Mouse (Mus musculus) kidney, adult 18-20 months (tissue): ENCODE results near the gene Ppfibp2.

Source experiments
- DNase-seq: peaks from one replicate; pipeline ENCODE4 v3.0.0; 2021

The Ppfibp2 gene

DNA sequence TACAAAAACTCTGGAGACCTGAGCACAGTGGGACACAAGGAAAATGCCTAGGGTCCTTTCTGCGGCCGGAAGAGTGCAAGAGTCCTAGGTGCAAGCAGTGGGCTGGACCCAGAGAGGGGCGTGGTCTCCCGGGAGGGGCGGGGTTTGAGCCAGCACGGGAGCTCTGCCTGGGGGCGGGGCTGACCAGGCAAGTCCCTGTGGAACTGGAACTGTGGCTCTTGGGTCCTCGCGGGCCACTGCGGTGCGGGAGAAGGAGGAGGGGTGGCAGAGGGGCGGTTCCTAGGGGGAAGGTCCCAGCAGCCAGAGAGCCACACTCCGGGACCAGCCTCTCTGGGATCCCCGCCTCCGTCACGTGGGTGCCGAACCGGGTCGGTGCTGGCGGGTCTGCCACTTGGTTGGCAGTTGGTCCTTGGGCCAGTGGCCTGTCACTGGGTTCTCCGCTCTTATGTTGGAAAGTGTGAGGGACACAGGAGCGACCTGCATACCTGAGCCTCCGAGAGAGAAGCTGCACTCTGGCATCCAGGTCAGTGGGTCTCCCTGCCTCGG lies at the start of gene Ppfibp2:
Ppfibp2 (plus strand) TSS at position 351 of the 546 bp plus-strand sequence.
- DNase-seq = peak; percentile 97

GRCm38 (mm10) chr7:107547872-107548271 lies 47.1 kb upstream of the Ppfibp2 start:
- no peak for DNase-seq

DNA sequence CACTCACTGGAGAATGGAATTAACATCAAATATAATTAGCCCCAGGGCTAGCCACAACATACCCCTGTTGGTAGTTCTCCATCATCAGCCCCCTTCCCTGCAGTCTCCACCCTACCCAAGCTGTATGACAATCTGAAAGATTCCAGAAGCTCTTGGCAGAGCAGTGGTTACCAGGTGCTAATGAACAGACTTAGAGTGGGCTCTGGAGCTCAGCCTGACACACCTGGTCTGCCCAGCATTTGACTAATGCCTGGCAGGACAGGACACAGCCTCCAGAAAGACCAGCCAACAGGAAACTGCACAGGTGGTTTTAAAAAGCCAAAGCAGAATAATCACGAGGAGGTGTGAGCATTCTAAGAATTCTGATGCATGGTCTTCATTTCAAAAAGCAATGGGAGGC lies 41.5 kb upstream of the Ppfibp2 start:
- no peak for DNase-seq

- no peak for DNase-seq
Observed at GRCm38 (mm10) chr7:107555906-107556305, 39.1 kb upstream of the Ppfibp2 start.

GRCm38 (mm10) chr7:107560675-107561074 lies 34.3 kb upstream of the Ppfibp2 start:
- DNase-seq = no peak

DNA sequence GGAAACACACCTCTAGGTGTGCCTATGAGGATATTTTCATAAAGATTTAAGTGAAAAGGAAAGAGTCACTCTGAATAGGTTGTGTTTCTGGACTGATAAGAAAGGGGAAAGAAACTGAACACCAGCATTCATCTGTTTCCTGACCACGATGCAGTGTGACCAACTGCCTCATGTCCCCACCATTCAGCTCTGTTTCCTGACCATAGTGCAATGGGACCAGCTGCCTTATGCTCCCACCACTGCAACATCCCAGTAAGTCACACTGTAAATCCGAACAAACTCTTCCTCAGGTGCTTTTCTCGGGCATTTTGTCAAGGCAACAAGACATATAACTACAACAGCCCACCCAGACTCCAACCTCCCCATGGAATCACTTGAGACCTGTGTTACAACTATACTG lies 33.4 kb upstream of the Ppfibp2 start:
- no peak for DNase-seq

DNA sequence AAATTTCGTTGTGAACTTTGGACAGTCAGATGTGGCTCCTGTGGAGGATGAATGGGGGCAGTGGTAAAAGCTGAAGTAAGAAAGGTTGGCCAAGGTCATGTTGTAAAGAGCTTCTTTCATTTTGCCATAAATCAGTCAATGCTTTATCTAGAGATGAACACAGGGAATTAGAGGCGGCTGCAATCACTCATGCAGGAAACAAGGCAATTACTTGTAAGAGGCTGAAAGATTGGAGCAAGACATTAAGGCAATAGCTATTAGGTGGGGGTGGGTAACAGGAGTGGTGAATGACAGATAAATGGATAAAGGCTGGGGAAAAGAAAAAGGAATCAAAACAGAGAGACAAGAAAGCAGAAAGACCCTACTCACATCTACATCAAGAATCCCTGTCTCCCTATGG lies 31.3 kb upstream of the Ppfibp2 start:
- DNase-seq = no peak

DNA sequence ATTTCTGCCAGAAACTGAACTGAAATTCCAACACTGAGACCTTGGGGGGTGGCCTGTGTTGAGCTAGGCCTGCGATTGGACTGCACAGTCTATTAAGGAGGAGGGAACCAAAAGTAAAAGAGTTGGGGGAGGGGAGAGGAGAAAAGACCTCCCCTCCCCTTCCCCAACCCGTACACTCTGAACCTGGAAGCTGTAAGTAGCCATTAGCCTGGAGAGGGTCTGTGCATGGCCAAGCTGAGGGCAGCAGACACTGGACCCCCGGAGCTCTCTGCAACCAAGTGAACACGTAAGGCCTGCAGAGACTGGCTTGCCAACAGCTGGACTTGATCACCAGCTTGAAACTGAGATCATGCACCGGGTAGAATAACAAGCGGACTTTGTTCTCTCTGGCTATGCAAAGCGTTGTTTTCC lies 27.7 kb upstream of the Ppfibp2 start, which contains the start of gene Olfml1:
Olfml1 (plus strand) TSS at position 186 of the 411 bp plus-strand sequence.
- peak; percentile 53 for DNase-seq

DNA sequence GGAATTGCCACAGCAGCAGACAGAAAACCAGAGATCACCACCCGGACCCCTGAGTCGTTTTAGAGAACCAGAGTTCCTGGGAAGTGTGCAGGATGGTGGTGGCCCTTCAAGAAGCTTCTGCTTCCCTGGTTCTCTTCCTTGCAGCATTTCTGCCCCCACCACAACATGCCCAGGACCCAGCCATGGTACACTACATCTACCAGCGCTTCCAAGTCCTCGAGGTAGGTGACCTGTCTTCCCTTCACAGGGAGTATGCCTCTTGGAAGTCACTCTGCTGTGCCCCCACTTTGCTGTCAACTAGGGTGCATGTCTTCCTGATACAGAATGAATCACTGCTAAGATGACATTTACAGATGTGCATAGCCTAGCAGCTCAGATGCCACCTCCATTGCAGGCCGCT lies 27.3 kb upstream of the Ppfibp2 start:
- no peak for DNase-seq

DNA sequence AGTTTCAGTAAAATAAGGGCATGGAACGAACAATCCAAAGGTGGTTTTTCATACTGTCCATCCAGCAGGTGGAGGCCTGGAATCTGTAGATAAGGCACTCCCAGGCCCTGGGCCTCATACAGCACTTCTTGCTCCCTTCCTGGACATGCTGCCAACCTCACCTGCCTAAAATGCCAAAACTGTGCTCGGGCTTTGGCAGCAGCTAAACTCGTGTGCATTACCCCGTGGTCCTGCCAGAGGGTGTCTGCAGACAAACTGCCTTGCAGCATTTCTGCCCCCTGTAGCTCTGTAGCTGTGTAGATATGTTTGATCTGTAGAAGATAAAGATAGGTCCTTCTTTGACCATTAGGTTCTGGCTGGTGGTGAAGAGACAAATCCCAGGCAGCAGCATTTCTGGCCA lies 26.0 kb upstream of the Ppfibp2 start:
- no peak for DNase-seq

DNA sequence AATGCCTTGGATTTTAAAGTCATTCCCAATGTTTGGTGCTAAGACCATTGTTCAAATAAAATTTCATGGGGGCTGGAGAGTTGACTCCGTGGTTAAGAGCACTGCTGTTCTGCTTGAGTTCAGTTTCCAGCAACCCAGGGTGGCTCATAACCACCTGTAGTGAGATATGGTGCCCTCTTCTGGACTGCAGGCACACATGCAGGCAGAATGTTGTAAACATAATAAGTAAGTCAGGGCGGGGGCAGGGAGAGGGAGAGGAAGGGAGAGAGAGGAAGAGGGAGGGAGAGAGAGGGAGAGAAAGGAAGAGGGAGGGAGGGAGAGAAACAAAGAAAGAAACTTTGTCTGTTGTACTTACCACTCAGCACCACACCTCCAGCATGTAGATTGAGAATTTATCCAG lies 21.2 kb upstream of the Ppfibp2 start:
- no peak for DNase-seq

- DNase-seq = no peak
Observed at GRCm38 (mm10) chr7:107574276-107574675, 20.7 kb upstream of the Ppfibp2 start.

GRCm38 (mm10) chr7:107592641-107593040 lies 2.4 kb upstream of the Ppfibp2 start:
- DNase-seq = no peak

DNA sequence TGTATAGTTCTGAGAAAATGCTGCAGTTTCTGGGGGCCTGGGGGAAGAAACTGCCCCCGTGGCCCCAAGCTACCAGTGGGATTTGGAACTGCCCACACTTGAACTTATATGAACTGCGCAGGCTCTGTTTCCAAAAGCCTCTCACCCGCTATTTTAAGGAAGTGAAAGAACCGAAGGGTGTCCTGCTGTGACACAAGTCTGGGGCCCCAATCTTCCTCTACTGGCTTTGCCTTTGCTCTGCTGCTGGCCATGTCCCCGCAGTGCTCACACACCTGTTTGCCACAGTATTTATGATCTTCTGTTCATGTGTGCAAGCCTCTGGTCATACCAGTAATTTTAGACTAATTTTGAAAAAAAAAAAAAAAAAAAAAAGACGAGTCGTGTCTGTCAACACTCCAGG lies 1.1 kb upstream of the Ppfibp2 start:
- DNase-seq = no peak

GRCm38 (mm10) chr7:107594325-107594856 lies 616 bp upstream of the Ppfibp2 start:
- DNase-seq = peak; percentile 74

- DNase-seq = no peak
Observed at GRCm38 (mm10) chr7:107595426-107595825, 419 bp downstream of the Ppfibp2 start.

- peak; percentile 24 for DNase-seq
Observed at GRCm38 (mm10) chr7:107596753-107597152, 1.7 kb downstream of the Ppfibp2 start.

DNA sequence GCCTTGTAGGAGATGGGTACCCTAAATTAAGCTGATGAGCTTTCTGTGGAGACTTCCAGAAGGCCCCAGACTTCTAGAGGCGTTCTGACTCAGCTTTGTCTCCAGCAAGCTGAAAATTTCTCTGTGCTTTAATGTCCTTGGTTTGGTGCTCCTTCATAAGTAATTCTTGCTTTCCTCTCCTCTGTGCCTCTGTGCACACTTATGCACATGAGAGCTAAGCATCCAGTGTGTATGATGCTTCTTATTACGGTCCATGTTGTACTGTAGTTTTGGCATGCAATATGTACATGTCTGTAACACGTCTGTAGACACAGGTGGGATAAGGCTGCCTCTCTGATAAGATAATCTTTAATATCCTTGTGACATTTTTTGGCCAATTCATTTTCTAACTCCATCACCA lies 2.9 kb downstream of the Ppfibp2 start:
- no peak for DNase-seq

DNA sequence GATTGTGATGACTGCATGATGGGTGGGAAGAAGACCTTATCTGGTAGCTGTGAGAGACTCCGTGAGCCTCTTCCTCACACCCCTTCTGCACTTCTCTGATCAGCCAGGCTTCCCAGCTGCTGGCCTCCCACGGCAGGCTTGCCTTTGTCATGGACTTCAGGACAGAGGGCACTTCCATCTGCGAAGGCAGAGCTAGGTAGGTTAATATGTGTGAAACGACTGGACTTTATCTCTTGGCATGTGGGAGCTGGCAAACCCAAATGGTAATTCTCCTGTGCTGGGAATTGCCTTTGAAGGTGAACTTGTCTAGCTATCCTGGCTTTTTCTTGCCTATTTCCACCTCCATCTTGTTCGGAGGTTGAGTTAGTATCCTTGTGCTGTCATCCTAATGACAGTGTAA lies 5.6 kb downstream of the Ppfibp2 start:
- DNase-seq = peak; percentile 25

- DNase-seq = no peak
Observed at GRCm38 (mm10) chr7:107602505-107602904, 7.5 kb downstream of the Ppfibp2 start.

DNA sequence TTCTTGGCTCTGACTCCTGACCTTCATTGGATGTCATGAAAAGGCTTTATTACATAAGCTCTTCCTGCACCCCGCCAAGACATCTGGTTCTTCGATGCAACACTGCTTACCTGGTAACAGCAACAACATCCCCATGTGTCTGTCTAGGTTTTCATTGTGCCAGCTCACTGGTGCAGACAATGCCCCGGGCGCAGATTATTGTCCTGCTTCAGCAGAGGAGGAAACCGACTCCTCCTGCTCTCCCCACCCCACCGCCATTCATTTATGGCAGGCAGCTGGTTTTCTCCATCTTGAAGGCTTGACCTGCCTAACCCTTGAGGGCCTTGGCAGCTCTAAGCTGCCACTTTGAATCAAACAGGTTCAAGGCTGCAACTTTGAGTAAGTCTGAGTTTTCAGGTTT lies 7.9 kb downstream of the Ppfibp2 start:
- no peak for DNase-seq

- no peak for DNase-seq
Observed at GRCm38 (mm10) chr7:107607766-107608165, 12.8 kb downstream of the Ppfibp2 start.

GRCm38 (mm10) chr7:107609622-107610255 lies 14.7 kb downstream of the Ppfibp2 start:
- no peak for DNase-seq

DNA sequence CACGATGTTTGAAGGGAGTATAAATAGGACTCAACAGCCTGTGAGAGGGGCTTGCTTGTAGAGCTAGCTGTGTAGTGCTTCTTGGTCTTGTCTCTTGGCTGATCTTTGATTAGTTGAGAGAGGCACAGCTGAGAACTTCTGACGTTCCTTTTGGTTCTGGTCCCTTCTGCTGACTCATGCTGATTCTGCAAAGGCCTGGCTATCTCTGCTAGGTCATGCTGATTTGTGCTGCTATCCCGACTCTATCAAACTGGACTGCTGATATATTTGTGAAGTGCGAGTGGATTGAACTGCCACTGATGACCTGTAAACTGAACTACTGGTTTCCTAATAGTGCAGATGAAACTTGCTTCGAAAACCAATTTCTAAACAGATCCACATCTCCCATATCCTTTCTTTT lies 15.9 kb downstream of the Ppfibp2 start:
- no peak for DNase-seq
